7 mouse cellular contexts compared by ENCODE assay signal in genomic region chr10:40350245-40350932, GRCm38 (mm10). TPM values are rescaled to one million over a fixed set of nuclear protein-coding genes. Genes with fewer than 3 reads are reported as not detected.
DNase-seq lines count a peak whose midpoint lies in the region; ATAC-seq and TF ChIP-seq lines count a peak whose summit lies in the region.

No protein-coding gene starts in this region.

- peaks cover 6% of the 10 kb centered on the region for H3K4me1 ChIP-seq in spleen, adult 2 months (ENCODE audit: control insufficient read depth, insufficient read depth, insufficient read length)
- H3K4me1 ChIP-seq in forebrain, embryonic 14.5 days (ENCODE audit: control insufficient read depth, insufficient read depth, low read length) = peaks cover 13% of the 10 kb centered on the region
- H3K4me1 ChIP-seq in stomach, embryonic 16.5 days (ENCODE audit: control insufficient read depth, insufficient read depth, low read length) = peaks cover 10% of the 10 kb centered on the region; the same call in 1 of the 2 replicates

- no peak for TF ChIP-seq POLR2A in spleen, adult 2 months (IDR thresholded peaks at IDR 0.05; ENCODE audit: low read depth, low read length)

- no peak for ATAC-seq in forebrain, embryonic 14.5 days
- no peak for ATAC-seq in stomach, embryonic 16.5 days (ENCODE audit: insufficient read depth, low FRiP score)

- no peaks in the 10 kb centered on the region for H3K27me3 ChIP-seq in spleen, adult 2 months (ENCODE audit: control insufficient read depth, insufficient read depth, low read length)
- H3K27me3 ChIP-seq in forebrain, embryonic 14.5 days (replicated peaks; ENCODE audit: control insufficient read depth, insufficient read depth, low read length) = no peaks in the 10 kb centered on the region
- no peaks in the 10 kb centered on the region for H3K27me3 ChIP-seq in stomach, embryonic 16.5 days (ENCODE audit: control insufficient read depth, insufficient read depth, low read length)

- TF ChIP-seq CTCF in spleen, adult 2 months (IDR thresholded peaks at IDR 0.05; ENCODE audit: extremely low read depth, insufficient read depth, insufficient read length, insufficient replicate concordance) = no peak

- no peaks in the 10 kb centered on the region for H3K36me3 ChIP-seq in spleen, adult 2 months (ENCODE audit: control insufficient read depth, insufficient read depth, low read length)
- H3K36me3 ChIP-seq in forebrain, embryonic 14.5 days (ENCODE audit: control insufficient read depth, insufficient read depth, low read length) = no peaks in the 10 kb centered on the region
- H3K36me3 ChIP-seq in stomach, embryonic 16.5 days (ENCODE audit: control insufficient read depth, insufficient read depth, low read length) = no peaks in the 10 kb centered on the region

- peak overlapping the region; percentile 89 for H3K4me3 ChIP-seq in spleen, adult 2 months (ENCODE audit: extremely low read depth, insufficient read depth, insufficient read length)
- peak overlapping the region; percentile 89 for H3K4me3 ChIP-seq in forebrain, embryonic 14.5 days (ENCODE audit: low read depth, low read length)
- H3K4me3 ChIP-seq in stomach, embryonic 16.5 days (replicated peaks; ENCODE audit: low read length) = peak overlapping the region; percentile 74

- peak overlapping the region; percentile 88 for H3K9ac ChIP-seq in forebrain, embryonic 14.5 days (ENCODE audit: low read length)
- peak overlapping the region; percentile 92 for H3K9ac ChIP-seq in stomach, embryonic 16.5 days (ENCODE audit: low read length)

- no peaks in the 10 kb centered on the region for H3K9me3 ChIP-seq in forebrain, embryonic 14.5 days (replicated peaks; ENCODE audit: control insufficient read depth, low read length)
- no peaks in the 10 kb centered on the region for H3K9me3 ChIP-seq in stomach, embryonic 16.5 days (replicated peaks; ENCODE audit: control insufficient read depth, low read length)

- DNase-seq in spleen, adult 2 months (ENCODE audit: low read depth in 1 of 2, low spot score in 2 of 2) = no peak
- no peak for DNase-seq in spleen, postnatal 4 days (ENCODE audit: low spot score in 2 of 2)
- no peak for DNase-seq in forebrain, embryonic 14.5 days (ENCODE audit: low spot score)
- DNase-seq in liver = peak; percentile 35
- no peak for DNase-seq in spleen, adult 12 weeks (ENCODE audit: low spot score)
- DNase-seq in adrenal gland, adult 18-20 months (ENCODE audit: low spot score in 2 of 2) = no peak

- H3K27ac ChIP-seq in spleen, adult 2 months (ENCODE audit: insufficient read depth, low read length) = no peak overlapping the region
- H3K27ac ChIP-seq in forebrain, embryonic 14.5 days (ENCODE audit: low read depth, low read length) = no peak overlapping the region
- peak overlapping the region; percentile 95; the same call in 1 of the 2 replicates for H3K27ac ChIP-seq in stomach, embryonic 16.5 days (ENCODE audit: low read length)

- H3K4me2 ChIP-seq in forebrain, embryonic 14.5 days (ENCODE audit: low read length) = peak overlapping the region; percentile 70
- H3K4me2 ChIP-seq in stomach, embryonic 16.5 days (ENCODE audit: low read depth, low read length) = peak overlapping the region; percentile 75

- 51% methylated on average over 12 of the region's 12 CpGs for WGBS in spleen, adult 2 months
- 58% methylated on average over 12 of the region's 12 CpGs for WGBS in forebrain, embryonic 14.5 days
- WGBS in stomach, embryonic 16.5 days = 47% methylated on average over 12 of the region's 12 CpGs

RNA-seq across cellular contexts. Expression of gene Cdk19, which starts 11.0 kb away (rescaled TPM):
- 10.7 and 12.6 TPM in 2 replicates for polyA plus RNA-seq in spleen, adult 2 months (2012; rRNA removed)
- polyA plus RNA-seq in forebrain, embryonic 14.5 days (2014; fragmentation: Nextera tagmentation; extraction: Ambion mirVana) = 16.4 and 16.6 TPM in 2 replicates
- 7.8 and 8.4 TPM in 2 replicates for polyA plus RNA-seq in stomach, embryonic 16.5 days (2015; fragmentation: Nextera tagmentation; extraction: Ambion mirVana)
- total RNA-seq in adrenal gland, adult 18-20 months (2021) = 10 to 100 TPM in 1 of 2 experiments, 1 to 10 TPM in 1; 6.1 to 11.8 TPM

RNA-seq across cellular contexts. Expression of gene Amd1, which starts 48.4 kb away (rescaled TPM):
- polyA plus RNA-seq in spleen, adult 2 months (2012; rRNA removed) = 4.1 and 5.3 TPM in 2 replicates
- polyA plus RNA-seq in forebrain, embryonic 14.5 days (2014; fragmentation: Nextera tagmentation; extraction: Ambion mirVana) = 50.7 and 69.4 TPM in 2 replicates
- polyA plus RNA-seq in stomach, embryonic 16.5 days (2015; fragmentation: Nextera tagmentation; extraction: Ambion mirVana) = 63.0 and 64.7 TPM in 2 replicates
- 10 to 100 TPM; 45.7 to 51.7 TPM for total RNA-seq in adrenal gland, adult 18-20 months (2021)
